Mouse (Mus musculus) CD4-positive, CD25-positive, alpha-beta regulatory T cell, adult 4 months (primary cell): ENCODE data around the gene Wdr6. TPM values are rescaled to one million over a fixed set of nuclear protein-coding genes. Genes with fewer than 3 reads are reported as not detected.
A peak's percentile ranks its signal among the peaks of the same experiment; 100 is the strongest.

Source experiments
- ATAC-seq: one replicate; pipeline ENCODE4 v1.8.0; 2017
- polyA plus RNA-seq, 2 experiments: library from polyadenylated mRNA; unstranded; fragments of 100-300 nt; shearing (Covaris generic); gene quantifications; one replicate each; pipeline ENCODE4 v1.2.1; 2017

The Wdr6 gene
- polyA plus RNA-seq, 2 experiments from 2014 or later, result 29.8 to 56.5 TPM

DNA sequence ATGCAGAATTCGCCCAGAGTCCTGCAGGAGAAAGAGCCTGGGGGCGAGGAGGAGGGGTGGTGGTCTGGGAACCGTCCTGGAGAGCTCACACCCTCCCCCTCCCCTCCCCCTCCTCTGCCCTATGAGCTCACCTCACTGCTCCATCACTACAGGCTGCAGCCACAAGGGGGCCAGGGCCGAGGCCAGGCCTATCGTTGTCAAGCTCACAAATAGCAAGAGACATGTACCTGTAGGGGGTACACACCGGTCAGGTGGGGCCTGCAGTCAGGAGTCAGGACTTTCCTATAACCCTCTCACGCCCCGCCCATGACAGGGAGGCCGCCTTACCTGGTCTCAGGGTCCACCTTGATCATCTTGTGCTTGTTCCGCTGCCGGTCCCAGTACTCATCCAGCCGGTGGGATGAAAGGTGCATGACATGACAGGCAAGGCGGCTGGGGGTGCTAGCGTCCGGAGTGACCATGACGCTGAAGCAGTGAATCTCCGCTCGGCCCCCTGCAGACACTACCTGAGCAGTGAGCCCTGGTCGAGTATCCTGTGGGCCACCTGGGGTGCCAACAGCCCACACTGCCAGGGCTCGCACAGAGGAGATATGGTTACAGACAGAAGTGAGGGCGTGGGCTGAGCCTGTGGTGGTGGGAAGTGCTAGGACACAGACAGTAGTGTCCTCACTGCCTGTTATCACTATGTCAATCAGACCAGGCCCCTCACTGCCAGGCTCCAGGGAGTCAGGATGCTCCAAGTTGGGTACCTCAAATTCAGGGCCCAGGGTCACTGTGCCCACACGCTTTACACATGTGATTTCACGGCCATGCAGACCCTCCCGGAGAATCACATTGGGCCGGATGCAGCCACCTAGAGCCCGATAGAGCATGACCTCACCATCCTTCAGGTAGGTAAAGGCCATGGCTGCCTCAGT lies 4.5 kb downstream of the Wdr6 start:
- no peak for ATAC-seq

DNA sequence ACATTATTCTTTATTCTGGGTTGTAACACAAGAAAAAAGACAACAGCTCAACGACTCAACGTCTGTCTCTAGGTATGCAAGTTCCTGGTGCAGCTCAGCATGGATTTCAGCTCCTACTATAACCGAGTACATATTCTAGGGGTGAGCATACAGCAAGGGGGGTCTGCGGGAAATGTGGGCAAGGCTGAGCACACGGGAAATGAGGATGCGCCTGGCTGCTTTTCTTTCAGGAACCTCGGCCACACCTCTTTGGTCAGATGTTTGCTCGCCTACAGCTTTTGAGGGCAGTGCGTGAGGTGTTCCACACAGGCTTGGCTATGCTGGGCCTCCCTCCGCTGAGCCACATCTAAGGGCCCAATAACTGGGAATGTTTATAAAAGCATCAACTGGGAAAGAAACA lies 6.2 kb downstream of the Wdr6 start:
- no peak for ATAC-seq

DNA sequence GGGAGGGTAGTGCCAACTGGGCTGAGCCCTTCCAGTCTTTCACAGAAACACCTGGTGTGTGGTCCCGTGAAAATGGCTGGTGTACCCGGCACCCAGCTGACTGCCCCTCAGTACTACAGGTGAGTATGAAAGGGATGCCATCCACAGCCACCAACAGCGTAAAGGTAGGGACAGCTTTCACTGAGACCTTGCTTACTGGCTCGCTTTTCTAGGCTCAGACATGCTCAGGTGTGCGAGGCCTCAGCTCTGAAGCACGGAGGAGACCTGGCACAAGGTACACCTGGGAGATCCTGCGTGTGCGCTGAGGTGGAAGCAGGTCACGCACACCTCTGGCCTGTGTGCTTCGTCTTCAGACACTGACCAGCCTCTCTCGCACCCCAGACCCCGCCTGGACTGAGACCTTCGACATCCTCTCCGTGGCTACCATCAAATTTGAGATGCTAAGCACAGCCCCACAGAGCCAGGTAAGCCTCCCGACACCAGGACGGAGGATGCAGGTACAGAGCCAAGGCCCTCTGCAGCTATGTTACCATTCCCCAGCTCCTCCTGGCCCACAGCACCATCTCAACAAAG lies 7.1 kb downstream of the Wdr6 start:
- no peak for ATAC-seq

DNA sequence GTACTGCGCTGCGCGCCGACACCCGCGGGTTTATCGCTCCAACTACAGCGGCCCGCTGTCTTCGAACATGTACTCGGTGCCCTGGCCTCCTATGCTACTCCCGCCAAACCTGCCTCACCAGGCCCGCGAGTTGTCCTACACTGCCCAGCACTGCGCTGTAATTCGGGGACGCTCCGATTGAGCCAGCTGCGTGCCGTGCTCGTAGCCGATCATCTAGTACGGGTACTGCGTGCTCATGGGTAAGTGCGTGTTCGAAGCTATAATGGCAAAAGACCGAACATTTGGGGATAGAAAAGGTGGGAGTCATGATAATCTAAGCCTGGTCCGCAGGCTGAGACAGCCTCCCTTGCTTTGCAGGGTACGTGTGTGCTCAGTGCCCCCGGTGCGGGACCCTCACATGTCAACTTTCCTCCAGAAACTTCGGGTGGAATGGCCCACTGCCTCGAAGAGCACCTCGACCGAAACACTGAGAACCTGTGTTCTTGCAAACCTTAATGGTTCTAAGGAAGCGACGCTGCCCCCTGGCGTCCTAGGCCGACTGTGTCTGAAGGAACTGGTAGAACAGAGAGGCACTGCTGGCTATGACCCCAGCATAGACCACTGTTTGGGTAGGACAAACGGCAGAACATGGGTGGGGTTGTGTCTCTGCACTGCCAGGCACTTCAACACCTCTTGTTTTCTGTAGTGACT lies 8.2 kb downstream of the Wdr6 start:
- no peak for ATAC-seq

DNA sequence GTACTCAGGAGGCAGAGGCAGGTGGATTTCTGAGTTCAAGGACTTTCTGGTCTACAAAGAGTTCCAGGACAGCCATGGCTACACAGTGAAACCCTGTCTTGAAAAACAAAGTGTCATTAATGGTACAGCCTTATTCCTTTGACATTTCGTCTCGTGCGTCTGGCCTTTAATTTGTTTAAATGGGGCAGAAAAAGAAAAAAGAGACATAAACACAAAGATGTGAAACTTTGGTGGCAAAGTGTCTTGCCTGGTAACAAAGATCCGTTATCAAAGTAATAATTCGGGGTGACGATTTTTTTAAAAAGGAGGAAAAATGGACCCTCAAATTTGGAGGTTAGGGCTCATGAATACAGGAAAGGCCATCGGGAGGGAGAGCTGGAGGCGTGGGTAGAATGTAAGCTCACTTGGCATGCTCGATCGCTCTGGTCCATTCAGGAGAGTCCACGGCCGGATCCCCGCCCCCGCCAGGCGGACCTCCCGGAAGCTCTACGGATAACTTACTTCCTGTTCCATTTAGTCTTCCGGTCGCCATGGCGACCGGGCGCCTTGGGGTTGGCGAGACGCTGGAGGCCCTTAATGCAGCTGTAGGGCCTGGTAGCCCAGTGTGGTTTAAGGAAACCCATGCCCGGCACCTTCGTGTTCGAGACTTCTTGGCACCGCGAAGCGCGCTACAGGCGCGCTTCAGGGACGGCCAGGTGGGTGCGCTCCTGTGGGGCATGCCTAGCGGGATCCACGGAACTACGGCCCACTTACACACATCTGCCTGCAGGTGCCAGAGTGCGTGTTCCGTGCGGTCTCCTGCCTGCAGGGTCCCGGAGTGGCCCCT lies 8.9 kb downstream of the Wdr6 start, which contains the start of gene Dalrd3:
Gene Dalrd3 (plus strand): TSS at position 506 of the 826 bp plus-strand sequence.
- ATAC-seq, result peak; percentile 63

DNA sequence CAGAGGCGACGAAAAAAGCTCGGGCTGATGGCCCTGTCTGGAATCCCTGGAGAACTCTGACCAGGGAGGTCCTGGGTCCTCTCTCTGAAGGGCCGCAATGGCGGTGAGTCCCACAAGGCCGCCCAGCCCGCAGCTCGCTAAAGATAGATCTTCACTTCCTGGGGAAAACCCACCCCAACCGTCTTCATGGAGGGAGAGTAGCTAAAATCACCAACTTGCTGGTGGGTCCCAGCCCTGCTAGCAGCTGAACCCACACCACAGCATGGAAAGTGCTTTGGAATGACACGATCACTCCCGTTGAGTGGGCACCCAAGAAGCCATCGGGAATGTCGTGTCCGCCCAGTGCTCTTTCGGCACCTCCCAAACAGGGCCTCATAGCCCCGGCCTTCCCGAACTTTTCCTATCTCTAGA lies 10.0 kb downstream of the Wdr6 start:
- ATAC-seq, result no peak

DNA sequence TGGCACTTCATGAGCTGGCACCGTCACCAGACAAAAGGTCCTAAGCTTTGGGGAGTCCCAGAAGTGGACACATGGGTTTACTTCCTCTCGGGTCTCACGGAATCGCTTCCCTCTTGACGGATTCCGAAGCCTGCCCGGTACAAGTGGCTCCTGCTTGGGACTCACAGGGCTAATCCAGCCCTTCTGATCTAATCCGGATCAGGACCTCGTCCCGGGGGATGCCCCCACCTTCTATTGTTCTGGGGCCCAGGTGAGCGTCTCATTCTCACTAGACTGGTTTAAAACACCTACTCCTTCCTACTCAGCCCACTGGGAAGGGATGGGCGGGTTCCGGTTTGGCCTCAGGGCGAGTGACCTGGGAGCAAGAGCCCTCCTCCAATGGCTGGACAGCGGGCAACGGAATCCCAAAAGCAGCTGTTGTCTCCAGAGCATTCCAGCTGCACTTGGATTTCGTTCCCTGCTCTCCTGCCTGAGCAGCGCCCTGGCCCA lies 10.6 kb downstream of the Wdr6 start:
- ATAC-seq, result no peak

DNA sequence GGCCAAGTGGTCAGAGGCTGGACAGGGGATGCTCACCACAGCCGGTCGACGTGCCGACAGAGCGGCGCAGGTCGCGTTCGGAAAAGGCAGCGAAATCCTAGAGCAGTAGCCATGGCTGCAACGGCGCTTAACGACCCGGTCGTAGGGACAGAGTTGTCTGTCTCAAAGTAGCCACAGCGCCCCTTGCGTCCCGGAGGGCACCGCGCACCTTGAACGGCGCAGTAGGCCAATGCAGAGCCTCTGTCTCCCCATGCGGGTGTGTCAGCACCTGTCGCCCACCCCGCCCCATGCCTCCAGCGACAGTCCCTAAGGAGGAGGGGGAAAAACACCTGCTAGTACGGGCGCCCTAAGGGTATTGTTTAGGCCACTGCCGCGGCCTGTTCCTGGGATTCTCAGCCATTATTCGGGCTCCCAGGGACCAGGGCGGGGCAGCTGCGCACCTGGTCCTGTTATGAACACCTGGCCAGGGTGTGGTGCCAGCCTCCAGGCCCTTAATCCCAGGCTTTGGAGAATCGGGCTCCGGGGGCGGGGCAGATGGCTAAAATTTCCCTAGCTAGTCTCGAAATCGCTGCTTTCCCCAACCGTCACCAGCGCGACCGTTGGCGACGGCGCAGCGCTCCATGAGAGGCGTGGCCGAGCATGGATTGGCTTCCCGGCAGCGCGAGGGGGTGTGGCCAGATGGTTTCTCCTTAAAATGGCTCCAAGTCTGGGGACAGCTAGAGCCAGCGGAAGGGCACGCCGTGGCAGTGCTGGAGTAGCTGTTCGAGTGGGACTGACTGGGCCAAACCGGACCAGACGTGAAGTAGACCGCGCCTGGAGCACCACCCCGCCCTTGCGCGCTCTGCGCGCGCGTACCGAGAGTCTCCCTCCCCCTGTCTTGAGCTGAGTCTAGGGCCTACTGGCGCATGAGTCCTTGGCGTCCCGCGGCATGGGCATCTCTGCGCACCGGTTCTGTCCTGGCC lies 11.4 kb downstream of the Wdr6 start, which contains the start of gene Ndufaf3:
Gene Ndufaf3 (minus strand): TSS at position 620 of the 962 bp plus-strand sequence.
- peak; percentile 81 for ATAC-seq

DNA sequence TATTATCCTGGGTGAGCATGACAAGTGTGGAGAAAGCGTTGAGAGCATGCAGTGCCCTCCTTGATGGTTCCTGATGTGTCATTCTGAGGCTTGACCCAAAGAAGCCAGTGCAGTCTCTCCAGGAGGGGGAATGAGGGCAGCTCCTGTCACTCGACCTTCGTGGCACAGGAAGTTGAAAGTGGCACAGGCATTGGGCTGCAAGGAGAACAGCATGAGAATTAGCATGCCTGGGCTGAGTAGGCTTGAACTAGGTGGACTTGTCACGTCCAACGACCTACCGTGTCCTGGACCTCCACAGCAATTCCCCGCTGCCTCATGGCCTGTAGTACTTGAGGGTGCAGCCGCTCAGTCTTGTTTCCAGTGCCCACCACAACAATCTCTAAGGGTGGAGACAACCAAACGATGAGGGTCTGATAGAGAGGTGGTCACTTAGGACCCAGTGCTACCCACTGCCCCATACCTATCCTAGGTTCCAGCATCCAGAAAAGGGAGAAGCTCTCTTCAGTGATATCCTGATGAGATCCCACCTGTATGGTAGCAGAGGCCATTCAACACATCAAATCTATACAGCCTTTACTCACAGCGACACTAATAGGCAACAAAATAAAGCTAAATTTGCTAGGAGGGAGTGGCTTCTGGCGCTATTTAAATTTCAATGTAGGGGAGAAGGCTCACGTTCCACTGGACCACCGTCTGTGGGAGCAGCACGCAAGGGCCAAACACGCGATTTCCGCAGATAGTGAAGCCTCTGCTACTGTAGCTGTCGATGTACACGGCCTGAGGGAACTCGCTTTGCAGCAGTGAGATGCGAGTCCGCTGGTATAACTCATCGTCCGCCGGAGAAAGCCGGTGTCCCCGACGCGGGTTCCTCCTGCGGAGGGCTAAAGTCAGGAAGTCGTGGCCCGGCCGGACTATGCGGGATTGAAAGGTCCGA lies 12.4 kb downstream of the Wdr6 start:
- no peak for ATAC-seq

DNA sequence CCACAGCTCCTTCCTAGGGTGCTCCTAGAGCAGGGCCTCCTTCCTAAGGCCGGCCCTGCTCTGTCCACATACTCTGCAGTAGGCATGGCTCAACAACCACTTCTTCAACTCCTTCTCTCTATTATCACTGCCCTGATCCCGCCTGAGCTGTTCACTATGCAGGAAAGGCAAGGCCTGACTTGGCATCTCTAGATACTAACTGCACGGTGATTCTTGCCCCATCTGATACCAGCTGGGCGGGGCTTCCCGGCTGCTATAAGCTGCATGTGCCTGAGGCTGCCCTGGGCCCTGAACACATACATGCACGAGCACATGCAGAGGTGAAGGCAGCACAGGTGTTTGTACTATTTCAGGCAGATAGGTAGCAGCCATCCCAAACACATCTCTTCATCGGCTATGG lies 14.4 kb downstream of the Wdr6 start:
- ATAC-seq, result no peak

DNA sequence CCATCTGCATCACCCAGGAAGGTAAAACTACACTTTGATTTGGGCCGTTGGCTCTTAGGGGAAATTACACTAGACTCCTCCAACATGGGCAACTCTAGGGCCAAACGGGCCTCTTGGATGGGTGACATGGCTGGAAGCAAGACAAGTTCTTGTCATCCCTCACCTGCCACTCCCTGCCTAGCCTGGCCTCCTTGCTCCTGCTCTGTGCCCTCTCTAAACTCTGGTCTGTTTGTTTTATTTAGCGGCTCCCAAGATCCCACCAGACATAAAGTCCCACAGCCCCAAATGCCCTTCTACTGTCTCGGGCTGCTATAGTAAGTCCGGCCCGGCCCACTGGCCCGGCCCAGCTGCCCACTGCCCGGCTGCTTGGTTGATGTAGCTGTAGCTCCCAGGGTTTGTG lies 14.9 kb downstream of the Wdr6 start:
- ATAC-seq, result no peak

DNA sequence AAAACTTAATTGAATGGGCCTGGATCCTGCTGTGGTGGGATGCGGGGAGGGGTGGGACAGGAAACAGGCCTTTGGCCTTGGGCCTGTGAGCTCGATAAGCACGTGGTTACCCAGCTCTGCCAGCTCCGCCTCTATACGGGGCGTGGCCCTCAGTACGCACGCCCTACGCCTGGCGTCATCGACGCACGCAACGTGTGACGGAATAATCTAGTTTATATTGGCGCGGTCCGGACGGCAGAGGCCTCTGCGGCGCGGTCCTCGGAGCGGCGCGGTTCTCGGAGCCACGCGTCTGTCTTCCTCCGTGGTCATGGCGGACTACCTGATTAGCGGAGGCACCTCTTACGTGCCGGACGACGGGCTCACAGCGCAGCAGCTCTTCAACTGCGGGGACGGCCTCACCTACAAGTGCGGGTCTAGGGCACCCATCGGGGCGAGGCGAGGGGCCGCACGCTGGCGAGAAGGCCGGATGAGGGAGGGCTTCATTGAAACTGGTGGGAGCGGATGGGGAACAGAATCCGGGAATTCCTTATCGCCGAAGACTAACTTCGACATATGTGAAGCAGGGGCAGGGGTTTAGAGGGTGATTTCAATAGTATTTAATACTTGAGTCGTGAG lies 18.2 kb downstream of the Wdr6 start, which contains the start of gene Impdh2:
Gene Impdh2 (plus strand): TSS at position 60 of the 615 bp plus-strand sequence.
- peak; percentile 99 for ATAC-seq

DNA sequence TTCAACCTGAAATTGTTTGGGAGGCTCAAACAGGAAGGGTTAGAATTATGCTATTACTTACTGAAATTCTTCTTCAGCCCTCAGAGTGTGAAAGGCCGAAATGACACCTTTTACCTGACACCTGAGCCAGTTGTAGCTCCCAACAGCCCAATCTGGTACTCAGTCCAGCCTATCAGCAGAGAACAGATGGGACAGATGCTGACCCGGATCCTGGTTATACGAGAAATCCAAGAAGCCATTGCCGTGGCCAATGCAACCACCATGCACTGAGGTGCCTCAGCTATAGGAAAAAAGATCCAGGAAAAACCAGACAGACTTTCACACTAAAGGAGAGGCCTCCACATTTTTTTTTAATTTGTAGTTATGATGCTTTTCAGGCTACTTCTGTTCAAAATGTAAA lies 19.4 kb downstream of the Wdr6 start:
- no peak for ATAC-seq

DNA sequence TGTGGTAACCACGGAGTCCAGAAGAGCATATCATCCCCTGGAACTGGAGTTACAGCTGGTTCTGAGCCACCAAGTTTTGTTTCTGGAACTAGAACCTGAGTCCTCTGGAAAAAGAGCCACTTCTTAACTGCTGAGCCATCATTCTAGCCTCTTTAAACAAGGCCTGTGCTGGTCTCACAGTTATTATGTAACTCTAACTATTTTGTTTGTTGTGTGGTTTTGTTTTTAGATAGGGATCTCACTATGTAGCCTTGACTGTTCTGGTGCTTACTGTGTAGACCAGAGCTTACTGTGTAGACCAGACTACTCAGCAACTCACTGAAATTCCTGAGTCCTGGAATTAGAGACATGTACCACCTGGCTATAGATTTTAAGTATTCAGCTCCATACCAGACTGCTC lies 31.7 kb downstream of the Wdr6 start:
- ATAC-seq, result no peak

DNA sequence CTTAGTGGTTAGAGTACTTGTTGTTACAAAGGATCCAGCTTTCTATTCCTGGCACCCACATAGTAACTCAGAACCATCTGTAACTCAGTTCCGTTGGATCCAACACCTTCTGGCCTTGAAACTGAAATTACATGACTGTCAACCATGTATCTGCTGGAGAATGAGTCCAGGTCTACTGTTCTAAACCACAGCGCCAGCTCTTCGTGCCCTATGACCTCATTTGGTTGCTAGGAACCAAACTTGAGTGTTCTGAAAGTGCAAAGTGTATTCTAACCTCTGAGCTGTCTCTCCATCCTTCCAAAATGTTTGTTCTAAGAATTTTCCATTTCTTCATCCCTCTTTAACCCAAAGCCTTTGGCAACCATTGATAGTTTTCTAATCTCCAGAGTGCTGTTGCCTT lies 32.6 kb downstream of the Wdr6 start:
- no peak for ATAC-seq

DNA sequence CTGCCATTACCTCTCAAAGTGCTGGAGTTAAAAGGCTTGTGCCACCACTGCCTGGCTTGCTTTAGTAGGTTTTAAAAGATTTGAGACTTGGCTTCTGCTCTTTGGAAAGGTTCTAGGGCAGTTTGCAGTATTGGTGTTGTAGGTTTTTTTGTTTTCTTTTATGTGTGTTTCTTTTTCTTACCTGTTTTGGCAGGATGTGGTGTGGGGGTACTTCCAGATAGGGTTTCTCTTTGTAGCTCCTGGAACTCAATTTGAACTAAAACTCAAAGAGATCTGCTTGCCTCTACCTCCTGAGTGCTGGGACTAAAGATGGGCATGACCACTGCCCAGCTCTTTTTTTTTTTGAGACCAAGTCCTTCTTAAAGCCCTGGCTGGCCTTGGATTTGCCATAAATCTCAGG lies 37.7 kb downstream of the Wdr6 start:
- peak; percentile 78 for ATAC-seq

DNA sequence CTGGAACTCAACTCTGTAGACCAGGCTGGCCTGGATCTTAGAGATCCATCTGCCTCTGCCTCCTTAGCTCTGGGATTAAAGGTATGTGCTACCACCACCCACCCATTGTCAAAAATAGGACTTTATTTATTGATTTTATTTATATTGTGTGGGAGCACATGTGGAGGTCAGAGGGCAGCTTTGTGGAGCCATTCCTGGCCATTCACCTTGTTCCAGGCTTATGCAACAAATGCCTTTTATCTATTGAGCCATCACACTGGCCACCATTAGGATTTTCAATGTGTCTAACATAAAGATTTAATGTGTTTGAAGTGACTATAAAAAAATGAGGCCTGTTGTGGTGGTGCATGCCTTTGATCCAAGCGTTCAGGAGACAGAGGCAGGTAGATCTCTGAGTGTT lies 47.0 kb downstream of the Wdr6 start:
- ATAC-seq, result no peak

DNA sequence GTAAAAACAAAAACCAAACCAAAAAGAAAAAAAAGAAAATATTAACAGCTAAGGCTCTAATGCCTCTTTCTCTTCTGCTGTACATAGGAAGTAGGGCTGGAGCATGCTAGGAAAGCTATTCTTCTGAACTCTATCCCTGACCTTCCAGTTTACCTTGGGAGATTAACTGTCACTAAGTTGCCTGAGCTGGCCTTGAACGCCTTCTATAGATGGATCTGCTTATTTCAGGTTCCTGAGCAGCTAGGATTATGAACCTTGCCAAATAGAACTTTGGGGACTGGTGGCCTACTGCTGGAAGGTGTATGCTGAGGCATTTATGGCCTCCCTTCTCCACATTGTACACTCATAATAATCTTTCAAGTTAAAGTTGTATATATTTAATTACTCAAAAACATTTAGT lies 47.6 kb downstream of the Wdr6 start:
- ATAC-seq, result no peak

DNA sequence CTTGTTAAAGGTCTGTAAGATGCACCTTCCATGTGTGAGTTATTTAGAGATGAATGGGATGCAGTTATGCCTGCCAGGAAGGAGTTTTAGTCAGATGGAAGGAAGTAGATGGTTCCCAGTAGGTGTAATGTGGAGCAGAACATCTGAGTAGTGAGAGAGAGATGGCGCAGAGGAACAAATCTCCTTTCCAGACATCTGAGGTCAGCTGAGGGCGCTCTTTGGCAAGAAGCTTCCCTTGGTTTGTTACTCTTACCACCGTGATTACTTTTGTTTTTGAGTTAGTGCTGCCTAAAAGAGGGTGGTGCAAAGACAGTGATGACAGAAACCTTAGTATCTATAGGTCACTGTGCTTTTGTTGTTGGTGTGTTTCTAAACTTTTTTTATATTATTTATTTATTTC lies 53.1 kb downstream of the Wdr6 start:
- ATAC-seq, result no peak
